Mouse (Mus musculus) c-Kit-positive CD71-negative TER-119-negative erythroid progenitor cells, embryonic 14.5 days (primary cell): Measurements from ENCODE around the gene Stk17b.
"Not testable (repeated sequence)": the region's sequence is repeated elsewhere in the genome, so short reads cannot be mapped to it uniquely, and the experiment has no call there.

ENCODE experiments used
- DNase-seq: peaks from one replicate; pipeline ENCODE4 v3.0.0-alpha.2; 2013; ENCODE audit warnings: low read depth

Stk17b gene

DNA sequence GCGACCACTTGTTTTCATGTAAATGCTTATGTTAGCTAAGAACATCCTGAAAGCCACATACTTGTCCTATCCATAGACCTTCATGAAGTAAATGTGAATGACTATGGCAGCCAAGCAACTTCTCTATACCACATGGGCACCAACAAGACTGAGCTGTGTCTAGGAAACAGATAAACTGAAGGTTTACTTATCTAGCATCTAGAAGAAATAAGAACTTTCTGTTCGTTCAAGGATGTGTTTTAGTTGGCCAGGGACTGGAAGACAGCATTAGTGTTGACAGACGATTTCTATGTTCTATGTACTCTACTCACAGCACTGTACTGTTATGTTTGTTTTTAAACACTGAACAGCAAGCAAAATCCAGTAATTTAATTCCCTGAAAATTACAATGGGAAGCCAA lies 2.9 kb downstream of the Stk17b start:
- no peak for DNase-seq

DNA sequence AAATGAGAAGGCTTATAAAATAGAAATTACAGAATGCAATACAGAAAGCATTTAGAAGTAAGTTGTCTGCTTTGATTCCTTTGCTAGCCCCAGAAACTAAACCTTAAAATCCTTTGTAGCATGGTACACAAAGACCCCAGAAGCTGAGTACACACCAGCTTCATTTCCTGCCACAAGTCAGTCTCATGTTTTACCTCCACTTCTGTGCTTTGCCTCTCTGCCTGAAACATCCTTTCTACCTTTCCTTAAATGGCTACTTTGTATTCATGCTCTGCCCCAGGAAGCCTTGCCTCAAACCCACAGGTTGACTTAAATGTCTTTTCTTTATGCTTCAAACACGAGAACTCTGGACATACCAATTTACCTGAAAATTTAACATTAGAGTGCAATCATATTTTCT lies 3.7 kb downstream of the Stk17b start:
- DNase-seq, result no peak

- no peak for DNase-seq
Measured at GRCm38 (mm10) chr1:53776176-53776905, 8.7 kb downstream of the Stk17b start.

DNA sequence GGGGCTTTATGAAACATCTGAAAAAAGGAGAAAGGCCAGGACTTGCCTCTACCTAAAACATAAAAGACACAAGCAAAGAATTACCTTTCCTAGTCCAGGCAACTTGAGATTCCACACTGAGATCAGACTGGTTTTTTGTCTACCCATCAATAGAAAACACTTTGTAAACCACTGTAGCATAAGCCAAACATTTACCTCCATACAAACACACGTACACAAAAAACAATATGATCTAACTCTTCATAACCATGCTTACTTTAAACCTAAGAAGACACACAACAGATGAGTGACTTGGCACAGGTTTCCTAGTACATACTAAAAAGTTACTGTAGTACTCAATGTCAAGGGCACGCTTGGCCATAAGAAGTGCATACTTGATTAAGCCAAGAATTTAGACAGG lies 9.5 kb downstream of the Stk17b start:
- no peak for DNase-seq

GRCm38 (mm10) chr1:53775036-53775435 lies 10.0 kb downstream of the Stk17b start:
- no peak for DNase-seq

DNA sequence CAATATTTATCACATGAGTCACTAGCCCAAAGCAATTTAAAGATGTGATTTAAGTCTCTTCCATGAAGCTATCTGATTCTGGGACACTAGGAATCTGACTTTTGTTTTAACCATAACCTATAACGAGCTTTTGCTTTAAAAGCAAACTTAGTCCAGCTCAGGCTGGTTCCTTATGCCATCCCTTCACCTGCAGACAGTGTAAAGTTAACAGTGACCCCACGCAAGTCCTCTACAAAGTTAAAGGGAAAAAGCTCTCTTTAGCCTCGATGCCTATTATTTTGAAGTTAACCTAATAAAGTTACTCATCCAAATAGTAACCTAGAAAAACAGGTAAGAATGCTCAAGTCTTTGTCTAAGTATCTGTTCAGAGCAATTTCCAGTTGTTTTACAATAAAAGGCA lies 10.5 kb downstream of the Stk17b start:
- DNase-seq, result no peak

DNA sequence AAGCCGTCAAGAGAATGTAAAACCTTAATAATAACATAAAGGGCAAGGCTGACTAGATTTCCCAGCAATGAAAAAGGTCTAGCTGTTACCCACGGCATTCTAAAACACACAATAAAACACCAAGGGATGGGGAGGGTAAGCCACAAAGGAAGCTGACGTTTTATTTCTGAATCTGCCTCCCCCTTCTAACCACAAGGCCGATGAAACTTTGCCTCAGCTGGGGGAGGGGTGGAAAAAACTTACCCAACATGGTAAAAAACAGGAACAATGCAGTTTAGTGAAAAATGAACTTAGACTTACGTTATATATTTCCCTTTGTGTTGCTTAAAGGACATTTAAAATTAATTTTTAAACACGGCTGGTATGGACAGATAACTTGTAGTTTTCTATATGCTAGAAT lies 11.0 kb downstream of the Stk17b start:
- DNase-seq, result peak; percentile 87

GRCm38 (mm10) chr1:53772967-53773366 lies 12.1 kb downstream of the Stk17b start:
- DNase-seq, result no peak

DNA sequence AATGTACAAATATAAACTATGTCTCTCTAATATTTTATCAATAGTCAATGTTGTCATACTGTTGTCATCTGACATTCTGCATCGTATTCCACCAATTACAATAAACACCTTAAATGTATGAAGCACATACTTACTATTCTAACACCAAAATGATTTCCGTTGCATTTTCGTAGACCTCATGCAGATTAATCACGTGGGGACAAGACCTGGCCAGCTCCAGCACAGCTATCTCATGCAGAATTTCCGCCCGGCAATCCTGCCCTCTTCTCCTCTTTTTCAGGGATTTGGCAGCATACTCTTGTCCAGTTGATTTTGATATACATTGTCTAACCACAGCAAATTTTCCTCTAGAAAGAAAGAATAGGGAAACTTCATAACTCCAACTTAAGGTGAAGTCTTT lies 13.5 kb downstream of the Stk17b start:
- DNase-seq, result no peak

- no peak for DNase-seq
Measured at GRCm38 (mm10) chr1:53766112-53766511, 18.9 kb downstream of the Stk17b start.

DNA sequence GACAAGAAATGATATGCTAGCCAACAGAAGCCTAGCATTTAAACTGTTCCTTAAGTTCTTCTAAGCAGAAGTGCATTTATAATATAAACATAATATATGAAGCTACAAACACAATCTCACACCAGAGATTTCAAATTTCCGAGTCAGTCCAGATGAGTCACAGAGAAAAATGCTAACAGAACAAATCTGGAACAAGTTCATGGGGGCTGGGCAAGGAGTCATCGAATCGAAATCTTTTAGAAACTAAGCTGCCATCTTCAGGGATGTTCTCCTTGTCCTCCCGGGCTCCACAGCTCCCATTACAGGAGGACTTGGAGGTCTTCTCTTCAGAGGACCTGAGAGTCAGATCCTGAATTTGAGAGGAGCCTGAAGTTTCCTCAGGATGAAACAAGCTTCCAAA lies 27.7 kb downstream of the Stk17b start:
- DNase-seq, result no peak

DNA sequence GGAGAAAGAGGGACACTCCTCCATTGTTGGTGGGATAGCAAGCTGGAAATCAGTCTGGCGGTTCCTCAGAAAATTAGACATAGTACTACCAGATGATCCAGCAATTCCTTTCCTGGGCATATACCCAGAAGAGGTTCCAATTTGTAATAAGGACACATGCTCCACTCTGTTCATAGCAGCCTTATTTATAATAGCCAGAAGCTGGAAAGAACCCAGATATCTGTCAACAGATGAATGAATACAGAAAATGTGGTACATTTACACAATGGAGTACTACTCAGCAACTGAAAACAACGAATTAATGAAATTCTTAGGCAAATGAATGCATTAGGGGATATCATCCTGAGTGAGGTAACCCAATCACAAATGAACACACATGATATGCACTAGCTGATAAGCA lies 31.5 kb downstream of the Stk17b start:
- DNase-seq, result not testable (repeated sequence)

DNA sequence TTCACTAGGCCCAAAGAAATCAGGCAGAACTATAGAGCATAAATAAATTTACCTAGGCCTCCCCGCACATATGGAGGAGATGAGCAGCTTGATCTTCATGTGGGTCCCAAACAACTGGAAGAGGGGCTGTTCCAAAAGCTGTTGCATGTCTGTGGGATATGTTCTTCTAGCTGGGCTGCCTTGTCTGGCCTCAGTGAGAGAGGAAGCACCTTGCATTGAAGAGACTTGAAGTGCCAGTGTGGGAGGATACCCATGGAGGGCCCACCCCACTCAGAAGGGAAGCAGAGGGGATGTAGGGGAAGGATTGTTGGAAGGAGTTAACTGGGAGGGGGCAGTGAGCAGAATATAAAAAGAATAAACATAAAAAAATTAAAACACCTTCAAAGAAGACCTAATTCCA lies 33.9 kb downstream of the Stk17b start:
- DNase-seq, result no peak

GRCm38 (mm10) chr1:53750697-53751096 lies 34.3 kb downstream of the Stk17b start:
- DNase-seq, result not testable (repeated sequence)

GRCm38 (mm10) chr1:53749881-53750385 lies 35.1 kb downstream of the Stk17b start:
- DNase-seq, result not testable (repeated sequence)

GRCm38 (mm10) chr1:53748571-53748970 lies 36.5 kb downstream of the Stk17b start:
- DNase-seq, result no peak

DNA sequence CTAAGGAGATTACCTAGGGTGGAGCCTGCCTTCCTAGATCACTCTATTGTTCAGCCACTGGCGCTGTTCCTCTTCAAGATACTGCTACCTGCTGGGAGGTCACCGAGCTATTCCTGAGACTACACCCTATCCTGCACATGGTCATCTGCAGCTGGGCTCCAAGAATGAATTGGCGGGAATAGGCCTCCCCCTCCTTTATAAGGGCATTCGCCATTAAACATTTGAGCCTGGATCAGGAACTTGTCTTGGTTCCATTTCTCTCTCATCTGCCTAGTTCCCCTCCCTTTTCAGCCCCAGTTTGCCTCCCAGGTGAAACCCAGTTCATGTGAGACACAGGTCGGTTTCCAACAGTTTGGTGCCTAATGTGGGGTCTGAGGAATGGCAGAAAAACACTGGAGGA lies 39.0 kb downstream of the Stk17b start:
- DNase-seq, result no peak

GRCm38 (mm10) chr1:53741742-53742458 lies 43.1 kb downstream of the Stk17b start:
- no peak for DNase-seq

- DNase-seq, result no peak
Measured at GRCm38 (mm10) chr1:53740777-53741336, 44.2 kb downstream of the Stk17b start.

DNA sequence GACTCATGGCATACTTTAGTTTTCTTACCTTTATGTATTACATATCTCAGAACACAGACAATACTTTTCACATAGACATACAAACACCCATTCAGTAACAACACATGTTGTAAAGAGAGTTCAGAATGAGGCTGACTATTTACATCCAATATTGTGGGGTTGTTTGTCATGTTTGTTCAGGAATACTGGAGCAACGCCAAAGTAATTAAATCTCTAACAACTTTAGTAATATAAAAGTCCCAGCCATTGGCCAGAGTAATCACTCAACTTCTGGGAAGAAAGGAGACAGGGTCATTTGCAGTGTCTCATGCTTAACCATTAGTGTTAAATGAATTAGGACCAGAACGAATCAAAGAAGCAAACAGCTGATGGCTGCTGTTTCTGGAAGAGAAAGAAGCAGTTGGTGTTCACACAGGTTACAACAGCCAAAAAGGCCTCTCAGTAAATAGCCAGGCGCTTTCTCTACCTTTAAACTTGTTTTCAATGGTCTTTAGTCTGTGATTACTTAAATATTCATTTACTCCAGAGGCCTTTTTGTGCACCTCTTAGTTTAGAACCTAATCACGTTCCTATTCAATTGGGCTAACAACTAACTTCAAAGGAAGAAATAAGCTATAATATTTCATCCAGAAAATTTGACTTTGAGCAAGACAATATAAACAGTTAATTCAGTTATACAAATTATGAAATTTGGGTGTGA lies 44.8 kb downstream of the Stk17b start:
- not testable (repeated sequence) for DNase-seq

DNA sequence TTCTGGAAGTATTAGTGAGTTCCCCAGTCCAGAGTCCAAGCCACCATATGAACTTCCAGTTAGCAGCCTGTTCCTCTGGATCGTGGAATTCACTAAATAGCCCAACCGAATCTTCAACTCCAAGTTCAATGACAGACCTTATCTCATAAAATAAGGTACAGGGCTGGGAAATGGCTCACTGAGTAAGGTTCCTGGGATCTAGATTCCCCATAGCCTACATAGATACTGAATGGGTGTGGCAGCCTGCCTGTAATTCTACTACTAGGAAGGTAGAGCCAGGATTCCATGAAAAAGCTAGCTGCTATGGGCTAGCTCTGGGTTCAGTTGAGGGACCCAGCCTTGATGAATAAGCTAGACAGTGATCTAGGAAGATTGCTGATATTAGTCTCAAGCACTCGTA lies 48.4 kb downstream of the Stk17b start:
- no peak for DNase-seq

- no peak for DNase-seq
Measured at GRCm38 (mm10) chr1:53728489-53729225, 56.4 kb downstream of the Stk17b start.
